Mouse (Mus musculus): ENCODE measurements around the gene C77080.

C77080 gene

GRCm38 (mm10) chr4:129238579-129239016, 22.6 kb downstream of the C77080 start:
- no peak for DNase-seq (ENCODE audit: low spot score in 2 of 2)

DNA sequence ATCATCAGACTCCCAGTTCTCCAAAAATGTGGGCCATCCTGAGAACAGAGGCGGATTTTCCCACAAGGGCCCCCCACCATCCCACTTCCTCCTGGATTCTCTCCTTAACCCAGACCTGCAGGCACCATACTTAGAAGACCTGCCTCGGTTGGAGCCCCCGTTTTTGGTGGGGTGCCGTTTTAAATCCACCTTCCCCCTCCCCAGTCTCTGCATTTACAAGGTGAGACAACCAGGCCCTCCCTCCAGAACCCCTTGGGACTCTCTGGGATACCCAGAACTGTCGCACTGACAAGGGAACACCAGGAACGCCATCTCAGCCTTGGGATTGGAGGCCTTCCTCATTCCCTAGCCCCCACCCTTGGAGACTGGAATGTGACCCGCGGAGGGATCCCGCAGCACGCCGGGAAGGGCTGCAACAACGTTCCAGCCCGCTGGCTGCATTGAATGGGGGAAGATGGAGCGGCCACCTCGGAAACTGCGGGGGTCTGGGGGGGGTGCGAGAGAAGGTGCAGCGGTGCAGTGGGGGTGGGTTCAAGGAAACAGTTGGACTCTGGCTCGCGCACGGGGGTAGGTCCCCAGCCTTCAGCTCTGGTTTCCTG, 23.3 kb downstream of the C77080 start:
- DNase-seq (ENCODE audit: low spot score in 2 of 2), result no peak

DNA sequence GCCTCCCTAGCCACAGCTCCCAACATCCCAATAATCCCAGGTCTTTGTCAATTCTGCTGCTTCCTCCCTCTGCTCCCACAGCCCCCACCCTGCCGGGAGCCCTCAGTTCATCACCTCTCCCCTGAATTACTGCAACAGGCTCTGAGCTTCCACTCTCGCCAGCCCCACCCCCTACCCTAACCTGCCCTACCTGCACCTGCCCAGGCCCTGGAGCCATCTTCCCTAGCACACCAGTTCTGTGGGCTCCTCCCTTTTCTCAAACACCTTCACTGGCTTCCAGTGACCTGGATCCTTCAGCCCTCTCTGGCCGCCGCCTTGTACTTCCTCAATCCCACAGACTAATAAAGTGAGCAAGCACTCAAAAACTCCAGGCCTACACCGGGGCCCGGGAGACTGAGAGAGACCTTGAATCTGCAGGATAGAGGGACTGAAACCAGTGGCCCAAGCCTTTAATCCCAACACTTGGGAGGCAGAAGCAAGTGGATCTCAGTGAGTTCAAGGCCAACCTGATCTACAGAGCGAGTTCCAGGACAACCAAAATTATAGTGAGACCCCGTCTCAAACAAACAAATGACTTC, 24.9 kb downstream of the C77080 start:
- DNase-seq (ENCODE audit: low spot score in 2 of 2), result no peak

DNA sequence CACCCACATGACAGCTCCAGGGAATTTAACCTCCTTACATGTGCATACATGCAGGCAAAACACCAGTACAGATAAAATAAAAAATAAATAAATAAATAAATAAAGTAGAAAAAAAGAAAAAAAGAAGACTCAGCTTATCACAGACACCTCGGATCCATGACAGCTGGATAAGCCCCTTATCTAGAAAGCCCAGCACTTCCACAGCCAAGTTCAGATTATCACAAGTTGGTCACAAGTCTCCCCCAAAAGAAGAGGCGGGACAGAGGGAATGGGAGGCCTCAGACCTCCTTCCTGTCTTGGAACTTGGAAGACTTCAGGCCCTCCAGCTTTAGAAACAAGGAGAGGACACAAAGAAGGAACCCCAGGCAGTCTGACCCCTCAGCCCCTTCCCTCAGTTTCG, 26.1 kb downstream of the C77080 start:
- DNase-seq (ENCODE audit: low spot score in 2 of 2), result no peak

GRCm38 (mm10) chr4:129234488-129234887, 26.7 kb downstream of the C77080 start:
- DNase-seq (ENCODE audit: low spot score in 2 of 2), result peak; percentile 18 to 31

- DNase-seq (ENCODE audit: low spot score in 2 of 2), result no peak
Measured at GRCm38 (mm10) chr4:129232561-129233360, 28.4 kb downstream of the C77080 start.

- DNase-seq (ENCODE audit: low spot score in 2 of 2), result no peak
Measured at GRCm38 (mm10) chr4:129231594-129232450, 29.4 kb downstream of the C77080 start.

GRCm38 (mm10) chr4:129230926-129231325, 30.3 kb downstream of the C77080 start:
- DNase-seq (ENCODE audit: low spot score in 2 of 2), result no peak

- DNase-seq (ENCODE audit: low spot score in 2 of 2), result no peak
Measured at GRCm38 (mm10) chr4:129227985-129228381, 33.2 kb downstream of the C77080 start.

GRCm38 (mm10) chr4:129227170-129227984, 33.8 kb downstream of the C77080 start:
- DNase-seq (ENCODE audit: low spot score in 2 of 2), result no peak

DNA sequence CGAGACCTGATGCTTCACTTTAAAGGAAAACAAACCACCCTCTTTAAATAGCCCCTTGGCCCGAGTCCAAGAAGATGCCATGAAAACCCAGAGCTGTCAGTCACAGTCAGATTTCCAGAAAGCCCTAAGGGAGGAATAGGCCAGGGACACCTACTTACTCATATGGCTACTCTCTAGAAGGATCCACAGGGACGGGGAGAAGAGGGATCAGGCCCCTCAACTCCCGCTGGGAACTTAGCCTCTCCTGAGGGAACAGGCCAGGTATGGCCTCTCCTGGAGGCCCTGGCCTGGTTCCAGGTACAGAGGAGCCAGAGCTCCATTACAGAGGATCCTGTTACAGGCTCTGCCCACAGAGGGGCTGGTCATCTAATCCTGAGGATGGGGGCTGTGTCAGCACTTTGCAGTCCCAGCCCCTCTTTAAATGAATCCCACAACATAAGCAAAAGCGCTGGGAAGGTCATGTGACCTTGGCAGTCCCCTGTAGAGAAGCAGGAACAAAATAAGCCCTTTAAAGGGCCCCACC, 34.7 kb downstream of the C77080 start:
- DNase-seq (ENCODE audit: low spot score in 2 of 2), result no peak

GRCm38 (mm10) chr4:129225315-129225714, 35.9 kb downstream of the C77080 start:
- no peak for DNase-seq (ENCODE audit: low spot score in 2 of 2)

GRCm38 (mm10) chr4:129223421-129224281, 37.6 kb downstream of the C77080 start:
- DNase-seq (ENCODE audit: low spot score in 2 of 2), result no peak

- no peak for DNase-seq (ENCODE audit: low spot score in 2 of 2)
Measured at GRCm38 (mm10) chr4:129222019-129222925, 38.9 kb downstream of the C77080 start.

GRCm38 (mm10) chr4:129221097-129222010, 39.9 kb downstream of the C77080 start:
- DNase-seq (ENCODE audit: low spot score in 2 of 2), result no peak

DNA sequence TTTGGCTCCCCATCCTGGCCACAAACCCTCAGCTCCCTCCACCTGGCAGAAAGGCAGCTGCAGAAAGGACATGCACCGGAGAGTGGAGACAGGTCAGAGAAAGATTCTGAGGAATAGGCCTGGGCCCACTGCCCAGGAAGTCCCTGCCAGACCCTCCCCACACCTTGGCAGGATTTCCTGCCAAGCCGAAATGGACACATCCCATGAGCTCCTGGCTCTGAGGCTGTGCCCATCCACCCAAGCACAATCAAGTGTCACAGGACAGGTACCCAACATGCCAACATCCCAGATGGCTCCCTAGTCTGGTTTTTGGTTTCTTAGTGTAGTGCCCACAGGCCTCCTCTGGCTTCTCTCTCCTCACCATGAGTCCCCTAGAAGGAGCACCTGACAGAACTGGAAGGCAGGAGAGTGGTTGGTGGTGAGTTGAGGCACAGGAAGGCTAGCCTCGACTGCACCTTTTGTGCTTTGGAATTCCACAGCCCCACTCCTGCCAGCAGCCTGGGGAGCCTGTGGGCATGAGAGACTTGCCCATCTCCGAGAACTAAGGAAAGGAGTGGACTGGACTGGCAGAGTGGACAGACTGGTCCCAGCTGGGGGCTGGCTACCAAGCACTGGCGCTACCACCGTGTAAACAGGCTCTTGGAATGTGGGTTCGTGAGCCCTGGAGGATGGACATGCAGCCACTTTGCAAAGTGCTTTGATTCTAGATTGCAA, 40.7 kb downstream of the C77080 start:
- no peak for DNase-seq (ENCODE audit: low spot score in 2 of 2)

DNA sequence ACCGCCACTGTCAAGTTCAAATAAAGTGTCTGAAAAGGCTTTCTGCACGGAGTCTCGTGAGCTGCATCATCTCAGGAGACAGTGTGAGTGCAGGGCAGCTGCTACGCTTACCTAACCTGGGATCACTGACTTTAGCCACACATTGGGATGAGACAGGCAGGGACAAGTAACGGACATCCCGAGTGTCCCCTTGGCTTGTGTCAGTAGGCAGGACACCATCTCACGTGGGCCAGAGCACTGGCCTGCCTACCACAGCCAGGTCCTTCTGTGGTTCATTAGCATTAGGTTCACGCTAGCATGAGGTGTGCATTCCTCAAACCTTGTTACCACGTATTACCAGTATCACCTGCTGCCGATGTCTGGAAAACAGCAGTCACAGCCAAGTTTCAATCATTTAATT, 42.0 kb downstream of the C77080 start:
- DNase-seq (ENCODE audit: low spot score in 2 of 2), result no peak
